8 mouse cellular contexts compared by ENCODE assay signal in genomic region chr1:135535256-135535655, GRCm38 (mm10).
DNase-seq lines count a peak whose midpoint lies in the region; ATAC-seq and TF ChIP-seq lines count a peak whose summit lies in the region.

No protein-coding gene starts in this region.

- 0 out of 2 replicates have a peak, but pooled peaks cover 4% of the 10 kb centered on the region for H3K4me1 ChIP-seq in liver, adult 2 months (ENCODE audit: control insufficient read depth, insufficient read depth, low read length)
- H3K4me1 ChIP-seq in liver, embryonic 12.5 days: no peaks in the 10 kb centered on the region
- H3K4me1 ChIP-seq in heart, embryonic 12.5 days (replicated peaks): peaks cover 58% of the 10 kb centered on the region

- peak; percentile 25 for DNase-seq in liver, adult 2 months (ENCODE audit: extremely low read depth, low read depth, low spot score)
- peak; percentile 73 for DNase-seq in Patski (ENCODE audit: low read depth, low spot score)
- DNase-seq in lung, postnatal 4 days: peak; percentile 76 to 91
- DNase-seq in cerebellum, postnatal 25 days: no peak
- DNase-seq in thymus, postnatal 25 days: no peak
- DNase-seq in layer of hippocampus, adult 8-10 months (ENCODE audit: low spot score in 2 of 2): no peak

- CTCF ChIA-PET in Patski (lab: Charles Lee): interaction anchor here (0.8 to 2.6 kb wide), 7 partner anchors 8 to 135 kb away, joined by 3 to 12 read pairs (median 5); no protein-coding TSS in a partner anchor

- in situ Hi-C loops in Patski (cut with MboI; ENCODE audit: low pct_unique_long_range_greater_than_20kb): no loop called here

- H3K36me3 ChIP-seq in liver, adult 2 months (ENCODE audit: control insufficient read depth, insufficient read depth, low read length): no peaks in the 10 kb centered on the region
- no peaks in the 10 kb centered on the region for H3K36me3 ChIP-seq in liver, embryonic 12.5 days
- H3K36me3 ChIP-seq in heart, embryonic 12.5 days: peaks cover 19% of the 10 kb centered on the region

- TF ChIP-seq CTCF in liver, adult 2 months (IDR thresholded peaks at IDR 0.05; ENCODE audit: low read depth, low read length): no peak
- no peak for TF ChIP-seq CTCF in Patski (IDR thresholded peaks at IDR 0.05)

- no peak overlapping the region for H3K9ac ChIP-seq in liver, adult 2 months (ENCODE audit: low read depth, low read length)
- no peak overlapping the region for H3K9ac ChIP-seq in liver, embryonic 12.5 days
- 0 out of 2 replicates have a peak overlapping the region, but pooled peaks have one; percentile 29 for H3K9ac ChIP-seq in heart, embryonic 12.5 days

- POLR2A ChIA-PET in Patski (lab: Charles Lee): interaction anchor here (0.7 to 1.0 kb wide), 2 partner anchors 68 to 96 kb away, joined by 3 read pairs; no protein-coding TSS in a partner anchor

- no peak for ATAC-seq in liver, embryonic 12.5 days
- peak; percentile 89 for ATAC-seq in Patski
- no peak for ATAC-seq in heart, embryonic 12.5 days (ENCODE audit: insufficient number of reproducible peaks, low FRiP score)

- no peaks in the 10 kb centered on the region for H3K79me2 ChIP-seq in liver, adult 2 months (ENCODE audit: control insufficient read depth, insufficient read depth, low read length)

- no peak overlapping the region for H3K4me2 ChIP-seq in liver, embryonic 12.5 days
- H3K4me2 ChIP-seq in heart, embryonic 12.5 days: no peak overlapping the region

- no peaks in the 10 kb centered on the region for H3K9me3 ChIP-seq in liver, embryonic 12.5 days (replicated peaks)
- no peaks in the 10 kb centered on the region for H3K9me3 ChIP-seq in heart, embryonic 12.5 days (replicated peaks)

- no peaks in the 10 kb centered on the region for H3K27me3 ChIP-seq in liver, adult 2 months (ENCODE audit: control insufficient read depth, insufficient read depth, low read length)
- H3K27me3 ChIP-seq in liver, embryonic 12.5 days (replicated peaks): no peaks in the 10 kb centered on the region
- H3K27me3 ChIP-seq in Patski: no peaks in the 10 kb centered on the region
- no peaks in the 10 kb centered on the region for H3K27me3 ChIP-seq in heart, embryonic 12.5 days (replicated peaks)

- no peak for TF ChIP-seq POLR2A in liver, adult 2 months (IDR thresholded peaks at IDR 0.05; ENCODE audit: extremely low read depth, insufficient read depth, low read length)

- 40% methylated on average over 4 of the region's 4 CpGs for WGBS in liver, adult 2 months
- 49% methylated on average over 4 of the region's 4 CpGs for WGBS in liver, embryonic 12.5 days (ENCODE audit: insufficient replicate concordance)
- WGBS in heart, embryonic 12.5 days: 24% methylated on average over 4 of the region's 4 CpGs

- no peak overlapping the region for H3K4me3 ChIP-seq in liver, adult 2 months (ENCODE audit: insufficient read depth, low read depth, low read length)
- no peak overlapping the region for H3K4me3 ChIP-seq in liver, embryonic 12.5 days
- no peak overlapping the region for H3K4me3 ChIP-seq in heart, embryonic 12.5 days

- H3K27ac ChIP-seq in liver, adult 2 months (replicated peaks; ENCODE audit: insufficient read depth, low read depth, low read length): peak overlapping the region; percentile 22; the same call in 1 of the 2 replicates
- no peak overlapping the region for H3K27ac ChIP-seq in liver, embryonic 12.5 days
- H3K27ac ChIP-seq in heart, embryonic 12.5 days (ENCODE audit: poor library complexity, severe bottlenecking): peak overlapping the region; percentile 58

Comparison
In these comparisons a context has a peak if more than half of its experiments do, and no peak if none do; other contexts are left out.
1. DNase-seq: peak in liver, adult 2 months (single experiment), Patski (single experiment) and lung, postnatal 4 days (2 of 2); none in cerebellum, postnatal 25 days (0 of 2), thymus, postnatal 25 days (single experiment) and layer of hippocampus, adult 8-10 months (0 of 2).